In genomic region chr1:161258331-161258730, GRCm38 (mm10) we compare ENCODE assay signal across 30 mouse cellular contexts.
"Had no signal": no experiment of that assay in that cellular context is flagged by ENCODE, and none has a peak within 500 bp of the region (broad histone marks: within the 10 kb centered on the region; RNA-seq: fewer than 3 reads in every experiment).

No protein-coding gene starts in this region.

- H3K9ac ChIP-seq: limb, embryonic 12.5 days; limb, embryonic 13.5 days; limb, embryonic 15.5 days; liver, embryonic 12.5 days; liver, embryonic 13.5 days; liver, embryonic 14.5 days; liver, embryonic 15.5 days; liver, postnatal 0 days; lung, embryonic 14.5 days; lung, embryonic 15.5 days; midbrain, embryonic 12.5 days; midbrain, embryonic 13.5 days; midbrain, embryonic 15.5 days; neural tube, embryonic 12.5 days had no signal

- H3K4me1 ChIP-seq: limb, embryonic 10.5 days; limb, embryonic 12.5 days; limb, embryonic 13.5 days; limb, embryonic 15.5 days; lung, embryonic 15.5 days; midbrain, embryonic 10.5 days; midbrain, embryonic 12.5 days; midbrain, embryonic 13.5 days; midbrain, embryonic 15.5 days; neural tube, embryonic 12.5 days had no signal

- H3K27ac ChIP-seq: left cerebral cortex, adult 2 months; limb, embryonic 10.5 days; limb, embryonic 12.5 days; limb, embryonic 13.5 days; limb, embryonic 15.5 days; liver, embryonic 12.5 days; liver, embryonic 13.5 days; liver, embryonic 14.5 days; liver, embryonic 15.5 days; lung, embryonic 15.5 days; macrophage; midbrain, embryonic 10.5 days; midbrain, embryonic 12.5 days; midbrain, embryonic 13.5 days; midbrain, embryonic 15.5 days; neural tube, embryonic 12.5 days had no signal

- H3K9me3 ChIP-seq: limb, embryonic 10.5 days; limb, embryonic 12.5 days; limb, embryonic 13.5 days; limb, embryonic 15.5 days; liver, embryonic 12.5 days; liver, embryonic 13.5 days; liver, embryonic 15.5 days; lung, embryonic 15.5 days; megakaryocyte, embryonic 14.5 days; midbrain, embryonic 10.5 days; midbrain, embryonic 12.5 days; midbrain, embryonic 13.5 days; midbrain, embryonic 15.5 days; neural tube, embryonic 12.5 days had no signal

- ATAC-seq: liver, embryonic 12.5 days; midbrain, embryonic 13.5 days; midbrain, embryonic 15.5 days; midbrain, embryonic 16.5 days had no signal

- H3K4me2 ChIP-seq: limb, embryonic 12.5 days; limb, embryonic 13.5 days; limb, embryonic 15.5 days; liver, embryonic 12.5 days; liver, embryonic 13.5 days; liver, embryonic 15.5 days; lung, embryonic 14.5 days; lung, embryonic 15.5 days; midbrain, embryonic 11.5 days; midbrain, embryonic 12.5 days; midbrain, embryonic 13.5 days; midbrain, embryonic 15.5 days; neural tube, embryonic 12.5 days had no signal

- H3K27me3 ChIP-seq: limb, embryonic 12.5 days; limb, embryonic 13.5 days; limb, embryonic 15.5 days; liver, embryonic 12.5 days; liver, embryonic 13.5 days; liver, embryonic 15.5 days; lung, embryonic 15.5 days; megakaryocyte, embryonic 14.5 days; midbrain, embryonic 12.5 days; midbrain, embryonic 13.5 days; midbrain, embryonic 15.5 days; neural tube, embryonic 12.5 days had no signal

- H3K4me3 ChIP-seq: left cerebral cortex, adult 2 months; limb, embryonic 10.5 days; limb, embryonic 12.5 days; limb, embryonic 13.5 days; limb, embryonic 15.5 days; liver, embryonic 12.5 days; liver, embryonic 13.5 days; liver, embryonic 15.5 days; lung, embryonic 15.5 days; megakaryocyte, embryonic 14.5 days; midbrain, embryonic 10.5 days; midbrain, embryonic 12.5 days; midbrain, embryonic 13.5 days; midbrain, embryonic 15.5 days; myocyte; neural tube, embryonic 12.5 days had no signal

- DNase-seq: left cerebral cortex, postnatal 4 days; liver; liver, embryonic 13.5 days; liver, postnatal 0 days; lung, adult 2 months; lung, embryonic 14.5 days; lung, postnatal 10 days; lung, postnatal 14 days; lung, postnatal 36 days; lung, postnatal 4 days; midbrain, embryonic 14.5 days had no signal

- H3K36me3 ChIP-seq: limb, embryonic 10.5 days; limb, embryonic 12.5 days; limb, embryonic 13.5 days; limb, embryonic 15.5 days; liver, embryonic 12.5 days; liver, embryonic 13.5 days; liver, embryonic 15.5 days; lung, embryonic 15.5 days; midbrain, embryonic 10.5 days; midbrain, embryonic 12.5 days; midbrain, embryonic 13.5 days; midbrain, embryonic 15.5 days; neural tube, embryonic 12.5 days had no signal
